Mouse (Mus musculus) limb, embryonic 10.5 days (tissue): ENCODE data around the gene Il2rb. TPM values are rescaled to one million over a fixed set of nuclear protein-coding genes. Genes with fewer than 3 reads are reported as not detected.

Experiments used
- DNase-seq: peaks from one replicate; pipeline ENCODE4 v3.0.0-alpha.2; 2017; ENCODE audit warnings: low spot score
- H3K27ac ChIP-seq: fragments of 300-500 bp; sonication (generic); 2 replicates; pipeline ENCODE4 v1.5.1; 2016; ENCODE audit warnings: mild to moderate bottlenecking
- H3K27me3 ChIP-seq: fragments of 300-500 bp; sonication (generic); 2 replicates; pipeline ENCODE4 v1.6.1; 2016; ENCODE audit warnings: low read depth, mild to moderate bottlenecking; ENCODE audit not compliant: poor library complexity, severe bottlenecking
- H3K36me3 ChIP-seq: fragments of 300-500 bp; sonication (generic); 2 replicates; pipeline ENCODE4 v1.6.1; 2016; ENCODE audit warnings: mild to moderate bottlenecking, moderate library complexity
- H3K4me1 ChIP-seq: fragments of 300-500 bp; sonication (generic); 2 replicates; pipeline ENCODE4 v1.6.1; 2016
- H3K4me3 ChIP-seq: fragments of 300-500 bp; sonication (generic); 2 replicates; pipeline ENCODE4 v1.5.1; 2016; ENCODE audit warnings: mild to moderate bottlenecking, moderate library complexity
- H3K9me3 ChIP-seq: fragments of 300-500 bp; sonication (generic); replicated peaks from 2 replicates; pipeline ENCODE4 v1.6.1; 2016; ENCODE audit warnings: mild to moderate bottlenecking
- WGBS: fragments of 180-500 bp; shearing (Covaris S2); methylation state at CpG from one replicate; pipeline ENCODE4 v1.1.7; 2016; 5-methylcytosine and 5-hydroxymethylcytosine counted together
- polyA plus RNA-seq: library from polyadenylated mRNA; unstranded; fragments of >200 nt; fragmentation: Nextera tagmentation; extraction: Ambion mirVana; gene quantifications from 2 replicates; pipeline ENCODE4 v1.2.1, GENCODE M21; 2016

Gene Il2rb
- polyA plus RNA-seq, 1 experiment from 2014 or later = not detected

- H3K36me3 ChIP-seq = no peaks in the 10 kb centered on the region
- no peaks in the 10 kb centered on the region for H3K9me3 ChIP-seq
- 68% methylated on average over 17 of the region's 17 CpGs for WGBS
Observed at GRCm38 (mm10) chr15:78530671-78531450, 35.8 kb upstream of the Il2rb start, which contains the start of gene C1qtnf6. TSS of gene C1qtnf6 (minus strand) at chr15:78531416.

GRCm38 (mm10) chr15:78530141-78530540, 35.1 kb upstream of the Il2rb start:
- peaks cover 45% of the 10 kb centered on the region for H3K4me1 ChIP-seq
- H3K9me3 ChIP-seq = no peaks in the 10 kb centered on the region
- WGBS = 73% methylated on average over 3 of the region's 3 CpGs
- H3K27ac ChIP-seq = peak overlapping the region; percentile 90
- peak overlapping the region; percentile 52; the same call in 1 of the 2 replicates for H3K4me3 ChIP-seq
- DNase-seq = no peak
- H3K36me3 ChIP-seq = no peaks in the 10 kb centered on the region
- peaks cover 12% of the 10 kb centered on the region for H3K27me3 ChIP-seq

More at GRCm38 (mm10) chr15:78530671-78531450, 35.8 kb upstream of the Il2rb start, which contains the start of gene C1qtnf6:
- no peak for DNase-seq
- Histone ChIP-seq H3K27me3 (peaks cover 12% of the 10 kb centered on the region), H3K4me3 (peak within 1 kb of the TSS; percentile 54), H3K4me1 (peaks cover 45% of the 10 kb centered on the region), H3K27ac (peak within 1 kb of the TSS; percentile 86)

GRCm38 (mm10) chr15:78529428-78529990, 34.4 kb upstream of the Il2rb start:
- peak; percentile 79 for DNase-seq
- Histone ChIP-seq H3K27me3 (peaks cover 12% of the 10 kb centered on the region), H3K4me1 (peaks cover 49% of the 10 kb centered on the region), H3K9me3 (no peaks in the 10 kb centered on the region), H3K4me3 (peak overlapping the region; percentile 52), H3K36me3 (no peaks in the 10 kb centered on the region), H3K27ac (peak overlapping the region; percentile 90)
- WGBS = under 1% methylated on average over 15 of the region's 15 CpGs

- 52% methylated on average over 11 of the region's 11 CpGs for WGBS
- peak overlapping the region; percentile 52 for H3K4me3 ChIP-seq
- no peaks in the 10 kb centered on the region for H3K36me3 ChIP-seq
- DNase-seq = peak; percentile 41
- H3K27ac ChIP-seq = peak overlapping the region; percentile 90
- peaks cover 54% of the 10 kb centered on the region for H3K4me1 ChIP-seq
- H3K27me3 ChIP-seq = peaks cover 12% of the 10 kb centered on the region
- no peaks in the 10 kb centered on the region for H3K9me3 ChIP-seq
Observed at GRCm38 (mm10) chr15:78528726-78529411, 33.8 kb upstream of the Il2rb start.

GRCm38 (mm10) chr15:78527973-78528372, 32.9 kb upstream of the Il2rb start:
- WGBS = 84% methylated on average over 7 of the region's 7 CpGs
- no peak for DNase-seq
- Histone ChIP-seq H3K4me3 (no peak overlapping the region), H3K4me1 (peaks cover 54% of the 10 kb centered on the region), H3K27ac (peak overlapping the region; percentile 90; the same call in 1 of the 2 replicates), H3K27me3 (peaks cover 12% of the 10 kb centered on the region), H3K36me3 (no peaks in the 10 kb centered on the region), H3K9me3 (no peaks in the 10 kb centered on the region)

- H3K27ac ChIP-seq = no peak overlapping the region
- WGBS = 90% methylated on average over 5 of the region's 5 CpGs
- no peaks in the 10 kb centered on the region for H3K36me3 ChIP-seq
- no peaks in the 10 kb centered on the region for H3K9me3 ChIP-seq
- H3K27me3 ChIP-seq = no peaks in the 10 kb centered on the region
- DNase-seq = no peak
- no peak overlapping the region for H3K4me3 ChIP-seq
- H3K4me1 ChIP-seq = peaks cover 48% of the 10 kb centered on the region
Observed at GRCm38 (mm10) chr15:78524163-78524562, 29.1 kb upstream of the Il2rb start.

GRCm38 (mm10) chr15:78521892-78522291, 26.8 kb upstream of the Il2rb start:
- Histone ChIP-seq H3K27me3 (no peaks in the 10 kb centered on the region), H3K27ac (no peak overlapping the region), H3K36me3 (no peaks in the 10 kb centered on the region), H3K4me1 (peaks cover 45% of the 10 kb centered on the region), H3K9me3 (no peaks in the 10 kb centered on the region), H3K4me3 (no peak overlapping the region)
- WGBS = 88% methylated on average over 6 of the region's 6 CpGs
- no peak for DNase-seq

GRCm38 (mm10) chr15:78521331-78521730, 26.3 kb upstream of the Il2rb start:
- H3K27ac ChIP-seq = no peak overlapping the region
- 65% methylated on average over 8 of the region's 8 CpGs for WGBS
- peaks cover 50% of the 10 kb centered on the region for H3K4me1 ChIP-seq
- H3K27me3 ChIP-seq = no peaks in the 10 kb centered on the region
- DNase-seq = no peak
- no peaks in the 10 kb centered on the region for H3K36me3 ChIP-seq
- no peaks in the 10 kb centered on the region for H3K9me3 ChIP-seq
- H3K4me3 ChIP-seq = no peak overlapping the region

GRCm38 (mm10) chr15:78520112-78520715, 25.1 kb upstream of the Il2rb start:
- Histone ChIP-seq H3K36me3 (no peaks in the 10 kb centered on the region), H3K4me3 (no peak overlapping the region), H3K27me3 (no peaks in the 10 kb centered on the region), H3K9me3 (no peaks in the 10 kb centered on the region), H3K4me1 (peaks cover 62% of the 10 kb centered on the region), H3K27ac (no peak overlapping the region)
- DNase-seq = no peak
- 78% methylated on average over 13 of the region's 13 CpGs for WGBS

- 68% methylated on average over 7 of the region's 7 CpGs for WGBS
- H3K9me3 ChIP-seq = no peaks in the 10 kb centered on the region
- no peak overlapping the region for H3K27ac ChIP-seq
- no peaks in the 10 kb centered on the region for H3K36me3 ChIP-seq
- no peak for DNase-seq
- H3K4me3 ChIP-seq = no peak overlapping the region
- H3K4me1 ChIP-seq = peaks cover 65% of the 10 kb centered on the region
- no peaks in the 10 kb centered on the region for H3K27me3 ChIP-seq
Observed at GRCm38 (mm10) chr15:78518221-78518620, 23.1 kb upstream of the Il2rb start.

GRCm38 (mm10) chr15:78515759-78516158, 20.7 kb upstream of the Il2rb start:
- 79% methylated on average over 6 of the region's 6 CpGs for WGBS
- no peak overlapping the region for H3K4me3 ChIP-seq
- no peaks in the 10 kb centered on the region for H3K27me3 ChIP-seq
- H3K4me1 ChIP-seq = peaks cover 53% of the 10 kb centered on the region
- H3K9me3 ChIP-seq = no peaks in the 10 kb centered on the region
- no peak for DNase-seq
- peak overlapping the region; percentile 38 for H3K27ac ChIP-seq
- H3K36me3 ChIP-seq = no peaks in the 10 kb centered on the region

- Histone ChIP-seq H3K27ac (peak overlapping the region; percentile 74), H3K9me3 (no peaks in the 10 kb centered on the region), H3K4me1 (peaks cover 53% of the 10 kb centered on the region), H3K4me3 (no peak overlapping the region), H3K27me3 (no peaks in the 10 kb centered on the region), H3K36me3 (no peaks in the 10 kb centered on the region)
- peak; percentile 85 for DNase-seq
- 24% methylated on average over 7 of the region's 7 CpGs for WGBS
Observed at GRCm38 (mm10) chr15:78514393-78515146, 19.5 kb upstream of the Il2rb start.
